Mouse (Mus musculus) kidney, adult 2 months (tissue): ENCODE results near the gene Cd36.

ENCODE experiments used
- CTCF ChIP-seq: fragments of 200-500 bp; conservative IDR thresholded peaks from 2 replicates; pipeline ENCODE4 v1.5.1; 2011; ENCODE audit warnings: low read depth, mild to moderate bottlenecking, control low read depth, low read length, moderate library complexity, mixed read lengths; ENCODE audit not compliant: insufficient read depth, insufficient read length
- POLR2A ChIP-seq: fragments of 200-500 bp; IDR thresholded peaks from one replicate; pipeline ENCODE4 v1.6.1; 2011; ENCODE audit warnings: low read depth, low read length, control low read depth

DNA sequence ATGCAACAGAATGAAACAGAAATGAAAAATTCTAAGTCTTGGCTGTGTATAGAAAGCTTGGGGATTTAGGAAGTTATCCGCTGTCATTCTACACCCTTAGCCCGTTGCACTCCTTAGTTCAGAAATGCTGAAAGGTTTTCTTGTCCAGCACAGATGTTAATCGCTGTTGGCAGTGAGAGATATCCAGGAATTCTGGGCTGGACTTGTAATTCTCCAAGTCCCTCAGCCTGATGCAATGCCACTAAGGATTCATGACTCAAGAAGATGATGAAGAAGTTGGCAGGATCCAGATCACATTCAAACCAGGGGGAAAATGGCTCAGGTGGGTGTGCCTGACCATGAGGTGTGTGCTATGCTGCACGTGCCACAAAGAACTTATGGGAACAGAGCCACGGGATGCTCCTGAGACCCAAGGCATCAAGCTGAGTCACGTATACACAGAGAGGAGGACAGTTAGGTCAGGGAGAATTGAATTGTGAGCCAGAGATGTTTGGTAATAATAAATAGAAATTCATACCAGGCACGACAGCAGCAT lies 135.1 kb downstream of the Cd36 start:
- TF ChIP-seq POLR2A: no peak
- no peak for TF ChIP-seq CTCF
